Mouse (Mus musculus) kidney, postnatal 0 days (tissue): ENCODE results near the gene Ccdc13. TPM values are rescaled to one million over a fixed set of nuclear protein-coding genes. Genes with fewer than 3 reads are reported as not detected.

ENCODE experiments used
- ATAC-seq: fragments of 200-750 bp; cut with Nextera tagmentation; replicated peaks from 2 replicates; pipeline ENCODE4 v1.8.0; 2017; ENCODE audit warnings: low read depth, moderate number of reproducible peaks, moderate TSS enrichment, moderate library complexity; ENCODE audit not compliant: low FRiP score
- DNase-seq: peaks from one replicate; pipeline ENCODE4 v3.0.0-alpha.2; 2016; ENCODE audit warnings: low spot score
- H3K27ac ChIP-seq: fragments of 300-500 bp; sonication (generic); 2 replicates; pipeline ENCODE4 v1.5.1; 2014; ENCODE audit warnings: mild to moderate bottlenecking
- H3K27me3 ChIP-seq: fragments of 300-500 bp; sonication (generic); 2 replicates; pipeline ENCODE4 v1.6.1; 2014; ENCODE audit warnings: low read length, mixed read lengths; ENCODE audit not compliant: insufficient read depth
- H3K36me3 ChIP-seq: fragments of 300-500 bp; sonication (generic); 2 replicates; pipeline ENCODE4 v1.6.1; 2014; ENCODE audit warnings: low read length, mixed read lengths; ENCODE audit not compliant: insufficient read depth
- H3K4me1 ChIP-seq: fragments of 300-500 bp; sonication (generic); replicated peaks from 2 replicates; pipeline ENCODE4 v1.6.1; 2014; ENCODE audit warnings: antibody characterized with exemption, low read length, mixed read lengths; ENCODE audit not compliant: insufficient read depth
- H3K4me2 ChIP-seq: fragments of 300-500 bp; sonication (generic); 2 replicates; pipeline ENCODE4 v1.6.1; 2014; ENCODE audit warnings: mild to moderate bottlenecking, low read length, moderate library complexity, mixed read lengths
- H3K4me3 ChIP-seq: fragments of 300-500 bp; sonication (generic); replicated peaks from 2 replicates; pipeline ENCODE4 v1.5.1; 2014; ENCODE audit warnings: low read depth, low read length
- H3K9ac ChIP-seq: fragments of 300-500 bp; sonication (generic); 2 replicates; pipeline ENCODE4 v1.6.1; 2014; ENCODE audit warnings: low read depth, low read length
- H3K9me3 ChIP-seq: fragments of 300-500 bp; sonication (generic); replicated peaks from 2 replicates; pipeline ENCODE4 v1.6.1; 2016; ENCODE audit warnings: low read length, inconsistent platforms, mixed read lengths
- CTCF ChIP-seq: IDR thresholded peaks from 2 replicates; pipeline ENCODE4 v1.5.1; 2016; ENCODE audit warnings: antibody characterized with exemption, low read depth, mild to moderate bottlenecking, moderate library complexity
- WGBS: fragments of 180-500 bp; shearing (Covaris S2); extraction: QIAGEN DNeasy Blood & Tissue Kit; methylation state at CpG from one replicate; pipeline ENCODE4 v1.1.7; 2014; 5-methylcytosine and 5-hydroxymethylcytosine counted together
- polyA plus RNA-seq: library from polyadenylated mRNA; unstranded; fragments of >200 nt; fragmentation: Nextera tagmentation; extraction: Ambion mirVana; gene quantifications from 2 replicates; pipeline ENCODE4 v1.2.1, GENCODE M21; 2015

Ccdc13 gene
- polyA plus RNA-seq, 1 experiment from 2014 or later = 0.25 TPM

- ATAC-seq = no peak
- WGBS = 47% methylated on average over 6 of the region's 6 CpGs
- Histone ChIP-seq H3K27me3 (no peaks in the 10 kb centered on the region), H3K4me3 (no peak overlapping the region), H3K4me2 (no peak overlapping the region), H3K36me3 (no peaks in the 10 kb centered on the region), H3K4me1 (no peaks in the 10 kb centered on the region), H3K9me3 (no peaks in the 10 kb centered on the region), H3K9ac (no peak overlapping the region), H3K27ac (no peak overlapping the region)
- no peak for DNase-seq
- TF ChIP-seq CTCF = no peak
Measured at GRCm38 (mm10) chr9:121798887-121799520, 40.3 kb downstream of the Ccdc13 start.

GRCm38 (mm10) chr9:121797722-121798121, 41.5 kb downstream of the Ccdc13 start:
- H3K4me1 ChIP-seq = no peaks in the 10 kb centered on the region
- no peak overlapping the region for H3K9ac ChIP-seq
- TF ChIP-seq CTCF = no peak
- DNase-seq (no peak), ATAC-seq (no peak)
- no peaks in the 10 kb centered on the region for H3K27me3 ChIP-seq
- H3K4me2 ChIP-seq = peak overlapping the region; percentile 16
- WGBS = 15% methylated on average over 12 of the region's 12 CpGs
- no peaks in the 10 kb centered on the region for H3K9me3 ChIP-seq
- H3K4me3 ChIP-seq = no peak overlapping the region
- H3K27ac ChIP-seq = no peak overlapping the region
- no peaks in the 10 kb centered on the region for H3K36me3 ChIP-seq

GRCm38 (mm10) chr9:121794972-121795539, 44.2 kb downstream of the Ccdc13 start:
- H3K4me2 ChIP-seq = no peak overlapping the region
- ATAC-seq = no peak
- H3K9ac ChIP-seq = no peak overlapping the region
- H3K36me3 ChIP-seq = no peaks in the 10 kb centered on the region
- 48% methylated on average over 1 of the region's 1 CpGs for WGBS
- no peak overlapping the region for H3K27ac ChIP-seq
- H3K9me3 ChIP-seq = no peaks in the 10 kb centered on the region
- no peak for TF ChIP-seq CTCF
- peaks cover 4% of the 10 kb centered on the region; the same call in 1 of the 2 replicates for H3K4me1 ChIP-seq
- H3K4me3 ChIP-seq = no peak overlapping the region
- DNase-seq = no peak
- no peaks in the 10 kb centered on the region for H3K27me3 ChIP-seq

- H3K27me3 ChIP-seq = no peaks in the 10 kb centered on the region
- H3K4me3 ChIP-seq = no peak within 1 kb of the TSS
- WGBS = 26% methylated on average over 24 of the region's 24 CpGs
- DNase-seq (no peak), ATAC-seq (peak; percentile 58)
- no peak for TF ChIP-seq CTCF
- H3K36me3 ChIP-seq = no peaks in the 10 kb centered on the region
- H3K9ac ChIP-seq = no peak within 1 kb of the TSS
- no peaks in the 10 kb centered on the region for H3K9me3 ChIP-seq
- peaks cover 4% of the 10 kb centered on the region; the same call in 1 of the 2 replicates for H3K4me1 ChIP-seq
- no peak within 1 kb of the TSS for H3K4me2 ChIP-seq
- H3K27ac ChIP-seq = no peak within 1 kb of the TSS
Measured at GRCm38 (mm10) chr9:121791757-121792521, 47.3 kb downstream of the Ccdc13 start, which contains the start of gene Hhatl. Gene Hhatl (minus strand): TSS chr9:121792507.

GRCm38 (mm10) chr9:121791206-121791605, 48.1 kb downstream of the Ccdc13 start:
- peak; percentile 59 for ATAC-seq
- H3K9ac ChIP-seq = no peak overlapping the region
- TF ChIP-seq CTCF = no peak
- no peak overlapping the region for H3K27ac ChIP-seq
- no peaks in the 10 kb centered on the region for H3K36me3 ChIP-seq
- no peak overlapping the region for H3K4me3 ChIP-seq
- H3K27me3 ChIP-seq = no peaks in the 10 kb centered on the region
- no peak overlapping the region for H3K4me2 ChIP-seq
- peak; percentile 82 for DNase-seq
- H3K9me3 ChIP-seq = no peaks in the 10 kb centered on the region
- 13% methylated on average over 5 of the region's 5 CpGs for WGBS
- H3K4me1 ChIP-seq = peaks cover 4% of the 10 kb centered on the region; the same call in 1 of the 2 replicates

GRCm38 (mm10) chr9:121786359-121786758, 52.9 kb downstream of the Ccdc13 start:
- no peaks in the 10 kb centered on the region for H3K9me3 ChIP-seq
- H3K4me2 ChIP-seq = no peak overlapping the region
- no peak overlapping the region for H3K27ac ChIP-seq
- no peak overlapping the region for H3K9ac ChIP-seq
- DNase-seq (no peak), ATAC-seq (no peak)
- WGBS = 79% methylated on average over 2 of the region's 2 CpGs
- no peaks in the 10 kb centered on the region for H3K4me1 ChIP-seq
- H3K27me3 ChIP-seq = no peaks in the 10 kb centered on the region
- no peak overlapping the region for H3K4me3 ChIP-seq
- no peaks in the 10 kb centered on the region for H3K36me3 ChIP-seq
- TF ChIP-seq CTCF = no peak
